Mouse (Mus musculus) heart, postnatal 36 days (tissue): ENCODE results near the gene Cldn11. TPM values are rescaled to one million over a fixed set of nuclear protein-coding genes. Genes with fewer than 3 reads are reported as not detected.

Experiments used
- DNase-seq, 2 experiments: peaks; one replicate each; pipeline ENCODE4 v3.0.0; 2021 to 2022
- intact Hi-C: fragments of 180-260 bp; cut with DNase I; formaldehyde crosslinking; loops from one replicate; pipeline ENCODE4 v1.15.1; 2025
- total RNA-seq, 2 experiments: library from RNA; stranded (reverse); gene quantifications; 2 replicates each; pipeline ENCODE4 v1.2.3; 2021

Cldn11 gene
- total RNA-seq, 2 experiments from 2014 or later, result 0.87 to 1.1 TPM

GRCm38 (mm10) chr3:31156126-31156525 is 6.4 kb downstream of the Cldn11 start:
- no peak for DNase-seq
- intact Hi-C loops, result no loop called here

GRCm38 (mm10) chr3:31157776-31158175 is 8.1 kb downstream of the Cldn11 start:
- DNase-seq, result no peak
- intact Hi-C loops, result no loop called here

DNA sequence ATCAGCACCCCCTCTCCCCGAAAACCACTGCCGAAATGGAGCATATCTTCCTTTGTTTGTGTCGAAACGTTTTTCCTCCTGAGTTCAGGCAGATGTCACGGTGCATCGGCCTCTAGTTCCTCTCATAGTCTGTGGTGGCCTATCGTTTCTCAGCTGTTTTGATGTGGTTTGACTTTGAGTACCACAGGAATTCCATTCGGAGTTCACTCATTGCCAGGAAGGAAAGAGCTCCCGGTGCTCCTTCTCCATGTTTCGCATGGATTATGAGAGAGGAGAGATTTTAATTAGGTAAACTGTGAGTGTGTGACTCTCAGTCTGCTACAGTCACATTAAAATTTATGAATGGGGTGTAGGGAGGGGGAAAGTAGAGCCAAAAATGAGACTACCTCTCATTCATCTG is 10.3 kb downstream of the Cldn11 start:
- DNase-seq, result no peak

DNA sequence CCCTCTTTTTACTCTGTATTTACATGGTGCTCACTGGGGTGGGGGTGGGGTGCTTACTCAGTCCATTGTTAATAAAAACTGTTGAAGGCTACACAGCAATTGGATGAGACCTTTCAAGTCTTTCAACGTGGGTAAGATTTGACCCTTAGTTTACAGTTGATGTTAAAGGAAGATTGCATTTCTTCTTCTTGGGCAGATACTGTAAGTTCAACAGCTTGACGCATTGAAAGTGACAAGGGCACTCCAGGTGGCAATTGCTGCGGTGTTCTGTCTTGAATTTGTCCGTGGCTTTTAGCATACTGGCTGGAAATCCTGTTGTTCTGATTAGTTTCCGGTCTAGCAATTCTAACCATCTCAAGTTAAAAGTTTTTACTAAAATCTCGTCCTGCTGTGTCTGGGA is 11.6 kb downstream of the Cldn11 start:
- intact Hi-C loops, result no loop called here
- DNase-seq, result no peak

More for the DNA sequence above, 10.3 kb downstream of the Cldn11 start:
- intact Hi-C loops, result no loop called here

- intact Hi-C loops, result no loop called here
- DNase-seq, result no peak
Measured at GRCm38 (mm10) chr3:31162860-31163259, 13.1 kb downstream of the Cldn11 start.

DNA sequence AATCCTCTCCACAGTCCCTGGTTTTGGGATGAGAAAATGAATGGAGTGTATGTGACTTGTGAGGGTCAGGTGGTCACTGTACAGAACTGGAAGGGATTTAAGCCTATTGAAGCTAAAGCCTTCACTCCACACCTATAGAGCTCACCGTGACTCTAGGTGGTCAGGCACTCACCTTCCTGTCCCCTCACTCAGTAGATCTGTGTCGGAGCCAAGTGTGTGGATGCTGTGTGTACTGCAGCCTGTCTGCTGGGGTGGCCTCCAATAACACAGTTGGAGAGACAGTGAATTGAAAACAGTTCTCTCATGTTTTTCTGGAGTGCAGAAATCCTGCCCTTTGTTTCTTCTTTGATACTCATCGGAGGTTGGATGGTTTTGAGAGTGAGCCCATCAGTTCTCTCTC is 16.1 kb downstream of the Cldn11 start:
- intact Hi-C loops, result no loop called here
- DNase-seq, result no peak

DNA sequence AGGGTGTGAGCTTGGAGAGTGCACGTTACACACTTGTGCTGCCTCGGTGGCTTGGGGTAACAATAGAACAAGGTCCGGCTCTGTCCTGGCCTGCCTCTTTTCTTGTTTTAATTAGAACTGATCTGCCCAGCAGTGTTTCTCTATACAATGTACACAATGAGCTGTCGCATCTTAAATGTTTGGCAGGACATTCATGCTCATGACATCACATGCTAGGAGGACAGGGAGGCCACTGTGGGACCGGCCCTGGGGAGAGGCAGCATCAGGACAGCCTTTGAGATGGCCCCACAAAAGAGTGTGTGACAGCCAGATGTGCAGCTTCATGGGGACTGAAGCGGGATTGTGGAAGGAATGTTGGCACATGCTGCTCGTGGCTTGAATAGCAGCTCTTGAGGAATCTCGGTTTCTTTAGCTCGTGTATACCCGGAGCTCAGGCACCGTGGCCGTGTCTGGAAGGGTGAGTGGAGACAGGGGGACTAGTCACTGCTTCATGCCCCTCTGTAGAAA is 16.7 kb downstream of the Cldn11 start:
- intact Hi-C loops, result no loop called here
- DNase-seq, result no peak

- intact Hi-C loops, result no loop called here
- DNase-seq, result no peak
Measured at GRCm38 (mm10) chr3:31190342-31190741, 40.6 kb downstream of the Cldn11 start.

DNA sequence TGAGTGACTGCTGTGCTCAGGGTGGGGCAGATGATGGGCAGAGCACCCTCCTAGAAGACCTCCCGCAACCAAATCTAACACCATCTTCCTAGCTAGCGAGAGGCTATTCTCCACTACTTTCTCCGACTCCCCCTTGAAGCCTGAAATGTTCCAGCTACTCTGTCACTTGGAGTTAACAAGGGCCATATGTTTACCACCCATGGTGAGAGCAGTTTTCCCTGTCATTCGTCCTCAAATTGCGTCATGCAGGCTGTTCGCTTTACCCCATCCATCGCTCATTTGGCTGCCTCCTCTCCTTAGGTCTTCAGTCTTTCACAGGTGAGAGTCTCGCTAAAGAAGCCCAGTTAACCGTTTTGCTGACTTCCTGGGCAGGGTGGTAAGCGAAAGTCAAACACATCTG is 41.7 kb downstream of the Cldn11 start:
- no peak for DNase-seq
- intact Hi-C loops, result no loop called here

DNA sequence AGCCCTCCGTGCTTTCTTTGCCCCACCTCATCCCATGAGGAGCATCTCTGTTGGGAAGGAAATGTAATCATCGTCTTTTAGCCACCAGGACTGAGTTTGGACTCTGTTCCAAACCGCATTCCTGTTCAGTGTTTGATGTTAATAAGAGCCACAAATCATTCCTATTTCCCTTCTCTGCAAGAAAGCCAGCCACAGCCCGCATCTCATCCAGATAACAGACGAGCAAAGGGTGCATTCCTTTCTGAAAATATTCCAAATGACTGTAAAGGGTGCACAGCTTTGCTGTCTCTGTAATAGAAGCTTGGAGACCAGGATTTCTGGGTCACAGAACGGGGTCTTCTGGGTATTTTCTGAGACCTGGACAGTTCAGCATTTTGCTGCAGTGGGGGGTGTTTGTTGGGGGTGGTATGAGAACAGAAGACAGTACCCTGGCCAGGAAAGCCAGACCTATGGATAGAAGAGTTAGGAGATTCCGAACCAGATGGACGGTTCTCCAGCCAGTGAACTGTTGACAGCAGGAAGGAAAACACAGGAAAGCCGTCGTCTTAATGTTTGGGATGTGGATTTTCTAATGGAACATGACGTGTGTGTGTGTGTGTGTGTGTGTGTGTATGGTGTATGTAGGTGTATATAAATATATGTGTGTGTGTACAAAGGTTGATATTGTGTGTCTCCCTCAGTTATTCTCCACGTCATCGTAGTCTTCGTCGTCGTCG is 49.6 kb downstream of the Cldn11 start:
- no peak for DNase-seq
- intact Hi-C loops, result no loop called here

DNA sequence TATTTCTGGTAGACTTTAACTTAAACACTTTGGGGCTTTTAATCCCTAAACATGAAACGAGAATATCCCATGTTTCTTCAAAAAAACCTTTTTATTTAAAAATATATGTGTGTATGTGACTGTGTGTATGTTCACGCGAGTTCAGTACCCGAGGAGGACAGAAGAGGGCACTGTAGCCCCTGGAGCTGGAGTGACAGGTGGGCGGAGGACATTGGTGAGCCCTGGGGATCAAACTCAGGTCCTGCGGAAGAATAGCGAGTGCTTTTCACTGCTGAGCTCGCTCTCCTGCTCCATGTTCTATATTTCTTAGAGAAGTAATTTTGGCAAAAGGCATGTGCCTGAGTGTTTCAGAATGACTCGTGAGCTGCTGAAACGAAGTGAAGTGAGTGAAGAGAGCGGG is 54.2 kb downstream of the Cldn11 start:
- DNase-seq, result no peak
- intact Hi-C loops, result no loop called here

- intact Hi-C loops, result no loop called here
- DNase-seq, result no peak
Measured at GRCm38 (mm10) chr3:31205167-31205566, 55.4 kb downstream of the Cldn11 start.

GRCm38 (mm10) chr3:31208046-31208445 is 58.3 kb downstream of the Cldn11 start:
- DNase-seq, result no peak
- intact Hi-C loops, result no loop called here

DNA sequence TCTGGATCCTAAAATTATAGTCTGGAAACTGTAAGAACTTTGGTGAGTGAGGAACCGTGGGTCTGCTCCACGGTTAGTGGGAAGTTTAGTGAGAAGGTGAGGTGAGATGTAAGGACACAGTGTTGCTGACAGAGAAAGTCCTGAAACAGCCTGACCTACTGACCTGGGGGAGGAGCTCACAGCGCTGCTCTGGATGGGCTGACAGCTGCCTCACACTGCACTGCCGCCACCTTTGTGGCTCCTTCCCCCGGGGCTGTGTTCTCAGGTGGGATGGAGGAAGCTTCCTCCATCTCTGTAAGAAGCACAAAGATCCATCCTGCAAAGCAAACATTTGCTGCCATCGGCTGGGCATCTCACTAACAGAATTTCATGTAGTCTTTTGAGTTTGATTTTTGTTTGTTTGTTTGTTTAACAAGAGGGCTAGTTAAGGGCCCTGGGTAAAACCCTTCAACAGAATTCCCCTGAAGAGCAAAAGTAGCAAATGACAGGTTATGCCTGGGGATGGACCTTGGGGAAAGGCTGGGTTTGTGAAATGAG is 58.8 kb downstream of the Cldn11 start:
- no peak for DNase-seq
- intact Hi-C loops, result no loop called here

- intact Hi-C loops, result no loop called here
- no peak for DNase-seq
Measured at GRCm38 (mm10) chr3:31209001-31209400, 59.3 kb downstream of the Cldn11 start.

DNA sequence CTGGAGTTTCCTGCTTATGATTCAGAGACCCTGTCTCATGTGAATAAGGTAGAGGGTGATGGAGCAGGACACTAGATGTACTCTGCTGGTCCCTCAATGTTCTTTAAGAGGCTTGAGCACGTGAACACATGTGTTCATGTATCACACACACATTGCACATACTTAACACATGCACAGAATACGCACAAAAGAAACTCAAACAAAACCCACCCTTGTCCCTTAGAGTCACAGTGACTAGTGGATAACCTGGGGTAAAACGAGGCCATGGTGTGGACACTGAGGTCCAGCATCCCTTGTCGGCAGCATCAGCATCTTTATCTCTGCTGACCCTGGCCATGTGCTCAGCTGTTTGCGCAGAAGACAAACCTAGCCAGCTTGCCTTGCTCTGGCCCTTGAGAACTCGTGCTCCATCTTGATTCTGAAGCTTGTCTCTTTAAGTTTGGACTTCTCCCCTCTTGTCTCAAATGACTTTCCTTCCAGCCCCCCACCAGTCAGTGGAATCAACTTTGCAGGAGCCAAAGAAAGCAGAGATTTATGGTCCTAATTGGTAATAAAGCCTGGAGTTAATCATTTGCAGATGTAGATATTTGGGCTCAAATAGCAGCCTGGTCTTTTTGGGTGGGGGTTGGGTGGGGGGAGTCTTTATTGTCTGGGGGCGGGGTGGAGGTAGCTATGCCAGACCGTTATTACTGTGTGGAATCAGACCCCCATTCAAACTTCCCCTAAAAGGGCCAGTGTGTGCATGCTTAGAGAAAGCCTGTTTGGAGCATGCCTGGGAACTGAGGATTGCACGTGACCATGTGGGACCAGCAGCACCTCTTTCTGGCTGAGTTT is 62.7 kb downstream of the Cldn11 start:
- intact Hi-C loops, result no loop called here
- no peak for DNase-seq

GRCm38 (mm10) chr3:31213802-31214201 is 64.1 kb downstream of the Cldn11 start:
- intact Hi-C loops, result no loop called here
- DNase-seq, result no peak

Other genes starting within 250 kb of the Cldn11 start
- 10 to 100 TPM; 15.9 to 19.1 TPM for gene Phc3, start 180.5 kb upstream of the Cldn11 start, total RNA-seq
- gene Prkci, start 154.2 kb upstream of the Cldn11 start, total RNA-seq, result 10 to 100 TPM; 12.4 to 12.5 TPM
- 10 to 100 TPM; 15.0 to 17.0 TPM for gene Skil, start 54.9 kb upstream of the Cldn11 start, total RNA-seq
- under 1 TPM; 0.03 to 0.11 TPM for gene Slc7a14, start 160.5 kb downstream of the Cldn11 start, total RNA-seq